Mouse (Mus musculus): Measurements from ENCODE around the gene Ppil1. TPM values are rescaled to one million over a fixed set of nuclear protein-coding genes. Genes with fewer than 3 reads are reported as not detected.
"Not testable (repeated sequence)": the region's sequence is repeated elsewhere in the genome, so short reads cannot be mapped to it uniquely, and the experiment has no call there.

Ppil1 gene
- polyA plus RNA-seq, 1 experiment = 16.9 TPM

- no peak for TF ChIP-seq CTCF (IDR thresholded peaks at IDR 0.05; ENCODE audit: low read depth, low read length)
- TF ChIP-seq POLR2A (IDR thresholded peaks at IDR 0.05; ENCODE audit: borderline replicate concordance, low read depth, low read length) = no peak
- H3K27ac ChIP-seq (ENCODE audit: insufficient read depth, low read depth, low read length) = peak overlapping the region; percentile 42
- H3K4me3 ChIP-seq (ENCODE audit: insufficient read depth, low read length) = peak overlapping the region; percentile 10; the same call in 1 of the 2 replicates
- peaks cover 25% of the 10 kb centered on the region for H3K4me1 ChIP-seq (ENCODE audit: control insufficient read depth, insufficient read depth, low read length)
Measured at GRCm38 (mm10) chr17:29267931-29268681, 4.1 kb upstream of the Ppil1 start.

GRCm38 (mm10) chr17:29267040-29267439 lies 3.1 kb upstream of the Ppil1 start:
- not testable (repeated sequence) for H3K4me3 ChIP-seq (ENCODE audit: insufficient read depth, low read length); H3K27ac ChIP-seq (ENCODE audit: insufficient read depth, low read depth, low read length)
- peaks cover 25% of the 10 kb centered on the region for H3K4me1 ChIP-seq (ENCODE audit: control insufficient read depth, insufficient read depth, low read length)

GRCm38 (mm10) chr17:29264760-29265159 lies 774 bp upstream of the Ppil1 start:
- TF ChIP-seq POLR2A (IDR thresholded peaks at IDR 0.05; ENCODE audit: borderline replicate concordance, low read depth, low read length) (no peak), CTCF (IDR thresholded peaks at IDR 0.05; ENCODE audit: low read depth, low read length) (no peak)
- peak overlapping the region; percentile 97 for H3K27ac ChIP-seq (ENCODE audit: insufficient read depth, low read depth, low read length)
- H3K4me3 ChIP-seq (ENCODE audit: insufficient read depth, low read length) = peak overlapping the region; percentile 78
- H3K4me1 ChIP-seq (ENCODE audit: control insufficient read depth, insufficient read depth, low read length) = peaks cover 21% of the 10 kb centered on the region

- H3K4me1 ChIP-seq (ENCODE audit: control insufficient read depth, insufficient read depth, low read length) = peaks cover 29% of the 10 kb centered on the region
- no peak for TF ChIP-seq POLR2A (IDR thresholded peaks at IDR 0.05; ENCODE audit: borderline replicate concordance, low read depth, low read length)
- no peak for TF ChIP-seq CTCF (IDR thresholded peaks at IDR 0.05; ENCODE audit: low read depth, low read length)
Measured at GRCm38 (mm10) chr17:29263417-29263816, 569 bp downstream of the Ppil1 start.

GRCm38 (mm10) chr17:29262259-29262649 lies 1.7 kb downstream of the Ppil1 start:
- peaks cover 26% of the 10 kb centered on the region for H3K4me1 ChIP-seq (ENCODE audit: control insufficient read depth, insufficient read depth, low read length)
- H3K27ac ChIP-seq (ENCODE audit: insufficient read depth, low read depth, low read length) = no peak overlapping the region
- TF ChIP-seq CTCF (IDR thresholded peaks at IDR 0.05; ENCODE audit: low read depth, low read length) (no peak), POLR2A (IDR thresholded peaks at IDR 0.05; ENCODE audit: borderline replicate concordance, low read depth, low read length) (no peak)
- peak overlapping the region; percentile 13; the same call in 1 of the 2 replicates for H3K4me3 ChIP-seq (ENCODE audit: insufficient read depth, low read length)

More at GRCm38 (mm10) chr17:29263417-29263816, 569 bp downstream of the Ppil1 start:
- peak overlapping the region; percentile 97 for H3K27ac ChIP-seq (ENCODE audit: insufficient read depth, low read depth, low read length)
- peak overlapping the region; percentile 78 for H3K4me3 ChIP-seq (ENCODE audit: insufficient read depth, low read length)

- no peak for TF ChIP-seq CTCF (IDR thresholded peaks at IDR 0.05; ENCODE audit: low read depth, low read length)
- no peak for TF ChIP-seq POLR2A (IDR thresholded peaks at IDR 0.05; ENCODE audit: borderline replicate concordance, low read depth, low read length)
- Histone ChIP-seq H3K4me1 (ENCODE audit: control insufficient read depth, insufficient read depth, low read length) (peaks cover 26% of the 10 kb centered on the region), H3K4me3 (ENCODE audit: insufficient read depth, low read length) (0 out of 2 replicates have a peak overlapping the region, but pooled peaks have one; percentile 13), H3K27ac (ENCODE audit: insufficient read depth, low read depth, low read length) (no peak overlapping the region)
Measured at GRCm38 (mm10) chr17:29261603-29262258, 2.3 kb downstream of the Ppil1 start.

GRCm38 (mm10) chr17:29260501-29260900 lies 3.5 kb downstream of the Ppil1 start:
- TF ChIP-seq CTCF (IDR thresholded peaks at IDR 0.05; ENCODE audit: low read depth, low read length) (no peak), POLR2A (IDR thresholded peaks at IDR 0.05; ENCODE audit: borderline replicate concordance, low read depth, low read length) (no peak)
- Histone ChIP-seq H3K4me1 (ENCODE audit: control insufficient read depth, insufficient read depth, low read length) (peaks cover 26% of the 10 kb centered on the region), H3K27ac (ENCODE audit: insufficient read depth, low read depth, low read length) (no peak overlapping the region), H3K4me3 (ENCODE audit: insufficient read depth, low read length) (no peak overlapping the region)

GRCm38 (mm10) chr17:29259489-29259888 lies 4.5 kb downstream of the Ppil1 start:
- H3K4me3 ChIP-seq (ENCODE audit: insufficient read depth, low read length) = no peak overlapping the region
- H3K27ac ChIP-seq (ENCODE audit: insufficient read depth, low read depth, low read length) = no peak overlapping the region
- no peak for TF ChIP-seq POLR2A (IDR thresholded peaks at IDR 0.05; ENCODE audit: borderline replicate concordance, low read depth, low read length)
- TF ChIP-seq CTCF (IDR thresholded peaks at IDR 0.05; ENCODE audit: low read depth, low read length) = peak; percentile 86
- H3K4me1 ChIP-seq (ENCODE audit: control insufficient read depth, insufficient read depth, low read length) = peaks cover 18% of the 10 kb centered on the region

GRCm38 (mm10) chr17:29258921-29259320 lies 5.1 kb downstream of the Ppil1 start:
- Histone ChIP-seq H3K4me3 (ENCODE audit: insufficient read depth, low read length) (no peak overlapping the region), H3K4me1 (ENCODE audit: control insufficient read depth, insufficient read depth, low read length) (peaks cover 15% of the 10 kb centered on the region), H3K27ac (ENCODE audit: insufficient read depth, low read depth, low read length) (no peak overlapping the region)
- TF ChIP-seq POLR2A (IDR thresholded peaks at IDR 0.05; ENCODE audit: borderline replicate concordance, low read depth, low read length) = no peak
- no peak for TF ChIP-seq CTCF (IDR thresholded peaks at IDR 0.05; ENCODE audit: low read depth, low read length)

GRCm38 (mm10) chr17:29258025-29258558 lies 5.9 kb downstream of the Ppil1 start:
- Histone ChIP-seq H3K4me1 (ENCODE audit: control insufficient read depth, insufficient read depth, low read length) (peaks cover 15% of the 10 kb centered on the region), H3K4me3 (ENCODE audit: insufficient read depth, low read length) (no peak overlapping the region), H3K27ac (ENCODE audit: insufficient read depth, low read depth, low read length) (no peak overlapping the region)
- no peak for TF ChIP-seq CTCF (IDR thresholded peaks at IDR 0.05; ENCODE audit: low read depth, low read length)
- no peak for TF ChIP-seq POLR2A (IDR thresholded peaks at IDR 0.05; ENCODE audit: borderline replicate concordance, low read depth, low read length)
